Mouse (Mus musculus) adrenal gland, postnatal 25 days (tissue): ENCODE data around the gene Med1. TPM values are rescaled to one million over a fixed set of nuclear protein-coding genes. Genes with fewer than 3 reads are reported as not detected.
A peak's percentile ranks its signal among the peaks of the same experiment; 100 is the strongest.
"Not testable (repeated sequence)": the region's sequence is repeated elsewhere in the genome, so short reads cannot be mapped to it uniquely, and the experiment has no call there.

Experiments used
- DNase-seq: peaks from one replicate; pipeline ENCODE4 v3.0.0; 2021; ENCODE audit warnings: mixed read lengths
- long read RNA-seq: library from polyadenylated mRNA; stranded (forward); transcript quantifications from one replicate; pipeline ENCODE4 v2.0.0, GENCODE M21; 2021
- total RNA-seq: library from RNA; stranded (reverse); gene quantifications from 2 replicates; pipeline ENCODE4 v1.2.3, GENCODE M21; 2021

Med1 gene
- 75.4 and 86.1 TPM in 2 replicates for total RNA-seq
- long read RNA-seq, partial matches to known transcripts: 1 of 10 reads
- long read RNA-seq, other reads (novel, unspliced or antisense): 7 of 10 reads

- peak; percentile 84 for DNase-seq
These were observed at the start of gene Med1 for GRCm38 (mm10) chr11:98192901-98193805. Gene Med1 (minus strand): TSS chr11:98193293.

GRCm38 (mm10) chr11:98238995-98239394 lies 45.9 kb upstream of the Med1 start:
- DNase-seq: no peak

GRCm38 (mm10) chr11:98238416-98238815 lies 45.3 kb upstream of the Med1 start:
- no peak for DNase-seq

- no peak for DNase-seq
These were observed 33.3 kb upstream of the Med1 start for GRCm38 (mm10) chr11:98226349-98226748.

GRCm38 (mm10) chr11:98213311-98213710 lies 20.2 kb upstream of the Med1 start:
- DNase-seq: no peak

GRCm38 (mm10) chr11:98209661-98210060 lies 16.6 kb upstream of the Med1 start:
- DNase-seq: not testable (repeated sequence)

GRCm38 (mm10) chr11:98206281-98206680 lies 13.2 kb upstream of the Med1 start:
- not testable (repeated sequence) for DNase-seq

GRCm38 (mm10) chr11:98205463-98205862 lies 12.4 kb upstream of the Med1 start:
- DNase-seq: no peak

- DNase-seq: no peak
These were observed 10.9 kb upstream of the Med1 start for GRCm38 (mm10) chr11:98203931-98204421.

- DNase-seq: peak; percentile 37
These were observed 10.3 kb upstream of the Med1 start for GRCm38 (mm10) chr11:98203351-98203911.

GRCm38 (mm10) chr11:98202641-98203350 lies 9.7 kb upstream of the Med1 start, which contains the start of gene Cdk12:
Gene Cdk12 (plus strand): TSS chr11:98203059.
- peak; percentile 93 for DNase-seq

- DNase-seq: no peak
These were observed 8.9 kb upstream of the Med1 start for GRCm38 (mm10) chr11:98201791-98202640.

GRCm38 (mm10) chr11:98190820-98191219 lies 2.3 kb downstream of the Med1 start:
- no peak for DNase-seq

GRCm38 (mm10) chr11:98187640-98188395 lies 5.3 kb downstream of the Med1 start:
- DNase-seq: no peak

- DNase-seq: not testable (repeated sequence)
These were observed 10.9 kb downstream of the Med1 start for GRCm38 (mm10) chr11:98182149-98182548.

- DNase-seq: no peak
These were observed 24.7 kb downstream of the Med1 start for GRCm38 (mm10) chr11:98168400-98168799.

- no peak for DNase-seq
These were observed 38.0 kb downstream of the Med1 start for GRCm38 (mm10) chr11:98155094-98155493.

GRCm38 (mm10) chr11:98150625-98151156 lies 42.4 kb downstream of the Med1 start:
- DNase-seq: no peak

- peak; percentile 95 for DNase-seq
These were observed 43.1 kb downstream of the Med1 start, which contains the start of gene Fbxl20 for GRCm38 (mm10) chr11:98149786-98150624. Gene Fbxl20 (minus strand): TSS chr11:98150403.
